ENCODE assay signal across 8 mouse cellular contexts in the genomic region with DNA sequence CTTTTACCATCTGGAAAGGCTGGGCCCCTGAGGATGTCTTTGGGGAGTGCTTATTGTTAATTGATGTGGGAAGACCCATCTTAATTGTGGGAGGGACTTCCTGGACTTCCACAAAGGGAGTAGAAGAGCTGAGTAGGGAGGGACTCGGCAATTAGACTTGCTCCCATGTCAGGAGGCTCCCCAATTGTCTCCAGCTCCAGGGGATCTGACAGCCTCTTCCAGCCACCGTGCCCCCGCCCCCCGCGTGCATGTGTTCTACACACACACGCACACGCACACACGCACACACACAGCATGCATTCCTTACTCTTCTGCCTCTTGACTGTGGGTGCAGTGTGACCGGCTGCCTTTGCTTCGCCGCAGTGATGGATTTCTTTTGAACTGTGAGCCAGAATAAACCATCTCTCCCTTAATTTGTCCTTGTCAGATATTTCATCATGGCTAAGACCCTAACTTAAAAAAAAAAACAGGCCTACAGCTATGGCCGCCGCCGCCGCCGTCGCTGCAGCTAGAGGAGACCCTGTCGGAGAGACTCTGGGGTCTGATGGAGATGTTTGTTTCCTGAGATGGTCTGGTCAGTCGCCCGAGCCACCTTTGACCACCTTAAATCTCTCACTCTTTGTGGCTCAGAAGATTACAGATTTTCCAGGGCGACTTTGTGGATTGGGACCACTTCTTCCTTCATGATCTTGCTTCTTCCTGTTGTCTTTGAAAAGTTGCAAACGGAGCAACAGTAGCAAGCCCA. TPM values are rescaled to one million over a fixed set of nuclear protein-coding genes. Genes with fewer than 3 reads are reported as not detected.
A peak's percentile ranks its signal among the peaks of the same experiment; 100 is the strongest.
DNase-seq lines count a peak whose midpoint lies in the region; ATAC-seq and TF ChIP-seq lines count a peak whose summit lies in the region.

No protein-coding gene starts in this region.

- intact Hi-C loops in heart, adult 2 months (cut with DNase I), result loop anchor here (1.0 to 5.0 kb wide), 3 partner anchors 16 to 211 kb away; partner anchors contain the start of gene Tnks2

- peak; percentile 65 for TF ChIP-seq POLR2A in heart, adult 2 months (IDR thresholded peaks at IDR 0.05; ENCODE audit: insufficient read depth, low read depth, low read length)

- H3K4me3 ChIP-seq in erythroblast, embryonic 14.5 days (replicated peaks), result peak overlapping the region; percentile 52
- peak overlapping the region; percentile 61 for H3K4me3 ChIP-seq in heart, adult 2 months
- peak overlapping the region; percentile 51 for H3K4me3 ChIP-seq in kidney, embryonic 16.5 days (ENCODE audit: low read length)

- H3K4me1 ChIP-seq in erythroblast, embryonic 14.5 days (ENCODE audit: control insufficient read depth), result peaks cover 20% of the 10 kb centered on the region
- no peaks in the 10 kb centered on the region; the same call in 1 of the 2 replicates for H3K4me1 ChIP-seq in heart, adult 2 months (ENCODE audit: control insufficient read depth, insufficient read depth, low read length)
- peaks cover 14% of the 10 kb centered on the region for H3K4me1 ChIP-seq in kidney, embryonic 16.5 days (ENCODE audit: insufficient read depth, low read length)

- no peaks in the 10 kb centered on the region for H3K9me3 ChIP-seq in erythroblast, embryonic 14.5 days (ENCODE audit: control insufficient read depth, low read length)
- no peaks in the 10 kb centered on the region for H3K9me3 ChIP-seq in kidney, embryonic 16.5 days (ENCODE audit: low read length)

- H3K27me3 ChIP-seq in erythroblast, embryonic 14.5 days (ENCODE audit: control insufficient read depth), result peaks cover 11% of the 10 kb centered on the region
- no peaks in the 10 kb centered on the region for H3K27me3 ChIP-seq in heart, adult 2 months (ENCODE audit: control insufficient read depth, insufficient read depth, low read length)
- H3K27me3 ChIP-seq in kidney, embryonic 16.5 days (ENCODE audit: insufficient read depth, low read length), result no peaks in the 10 kb centered on the region

- no peak for TF ChIP-seq EP300 in heart, adult 2 months (IDR thresholded peaks at IDR 0.05; ENCODE audit: insufficient read depth, low read depth, low read length)

- peak overlapping the region; percentile 42 for H3K9ac ChIP-seq in heart, adult 2 months (ENCODE audit: low read depth, low read length)
- H3K9ac ChIP-seq in kidney, embryonic 16.5 days (replicated peaks; ENCODE audit: low read length), result peak overlapping the region; percentile 69

- no peak; the same call in 1 of the 2 replicates for ATAC-seq in erythroblast, adult 5-6 weeks (replicated peaks; ENCODE audit: low FRiP score, poor library complexity, severe bottlenecking)
- peak; percentile 72 for ATAC-seq in kidney, embryonic 16.5 days (ENCODE audit: low FRiP score, low TSS enrichment)

- TF ChIP-seq CTCF in heart, adult 2 months (IDR thresholded peaks at IDR 0.05), result no peak

- WGBS in heart, adult 2 months, result 9% methylated on average over 22 of the region's 22 CpGs
- WGBS in kidney, embryonic 16.5 days, result 3% methylated on average over 22 of the region's 22 CpGs

- H3K79me2 ChIP-seq in heart, adult 2 months (replicated peaks; ENCODE audit: control insufficient read depth, insufficient read depth, low read length), result no peaks in the 10 kb centered on the region

- DNase-seq in adrenal gland, postnatal 25 days, result peak; percentile 40
- peak; percentile 52 to 56 for DNase-seq in heart, adult 2 months
- peak; percentile 45 for DNase-seq in mesoderm, embryonic 11.5 days (ENCODE audit: low read depth, low spot score)
- DNase-seq in thymus, postnatal 25 days, result peak; percentile 8
- no peak for DNase-seq in spleen, adult 12 weeks (ENCODE audit: low spot score)

- H3K36me3 ChIP-seq in erythroblast, embryonic 14.5 days (ENCODE audit: control insufficient read depth), result no peaks in the 10 kb centered on the region
- no peaks in the 10 kb centered on the region for H3K36me3 ChIP-seq in heart, adult 2 months (ENCODE audit: control insufficient read depth, insufficient read depth, low read length)
- no peaks in the 10 kb centered on the region for H3K36me3 ChIP-seq in kidney, embryonic 16.5 days (ENCODE audit: insufficient read depth, low read length)

- H3K4me2 ChIP-seq in kidney, embryonic 16.5 days (replicated peaks; ENCODE audit: low read depth, low read length), result peak overlapping the region; percentile 72

- peak overlapping the region; percentile 78 for H3K27ac ChIP-seq in heart, adult 2 months
- H3K27ac ChIP-seq in kidney, embryonic 16.5 days (ENCODE audit: low read length), result peak overlapping the region; percentile 83

RNA-seq across cellular contexts. Expression of gene Tnks2, which starts 15.7 kb away (rescaled TPM):
- polyA plus RNA-seq in erythroblast, embryonic 14.5 days (2012), result 0.12 and 0.34 TPM in 2 replicates
- 22.4 and 29.0 TPM in 2 replicates for total RNA-seq in erythroblast, adult 5-6 weeks (2015; ENCODE audit: low replicate concordance)
- total RNA-seq in erythroblast, adult 5-6 weeks (2017; ENCODE audit: low replicate concordance), result 26.9 and 56.0 TPM in 2 replicates
- total RNA-seq in adrenal gland, postnatal 25 days (2021), result 109 and 135 TPM in 2 replicates
- 10 to 100 TPM; 69.4 to 72.8 TPM for total RNA-seq in heart, adult 2 months (2021)
- polyA plus RNA-seq in heart, adult 2 months (2012; rRNA removed), result 18.6 and 34.9 TPM in 2 replicates
- polyA plus RNA-seq in kidney, embryonic 16.5 days (2015; fragmentation: Nextera tagmentation; extraction: Ambion mirVana), result 27.7 and 41.9 TPM in 2 replicates
